In genomic region chr2:148442710-148443109, GRCm38 (mm10) we compare ENCODE assay signal across 8 mouse cellular contexts. TPM values are rescaled to one million over a fixed set of nuclear protein-coding genes. Genes with fewer than 3 reads are reported as not detected.
DNase-seq lines count a peak whose midpoint lies in the region; ATAC-seq and TF ChIP-seq lines count a peak whose summit lies in the region.

No protein-coding gene starts in this region.

- peak overlapping the region; percentile 74 for H3K27ac ChIP-seq in kidney, embryonic 14.5 days (ENCODE audit: low read depth, low read length)
- peak overlapping the region; percentile 63; the same call in 1 of the 2 replicates for H3K27ac ChIP-seq in cortical plate, adult 2 months (ENCODE audit: insufficient read depth, low read length)
- peak overlapping the region; percentile 91 for H3K27ac ChIP-seq in heart, embryonic 16.5 days (ENCODE audit: low read length)
- H3K27ac ChIP-seq in liver, embryonic 16.5 days (ENCODE audit: low read length): peak overlapping the region; percentile 48; the same call in 1 of the 2 replicates

- ATAC-seq in kidney, embryonic 14.5 days (ENCODE audit: low FRiP score, low TSS enrichment): no peak
- ATAC-seq in heart, embryonic 16.5 days (replicated peaks; ENCODE audit: extremely low read depth, insufficient read depth, low FRiP score): no peak
- no peak for ATAC-seq in liver, embryonic 16.5 days (ENCODE audit: low read depth)
- ATAC-seq in megakaryocyte progenitor cell, adult 5-6 weeks (replicated peaks; ENCODE audit: poor library complexity): no peak

- no peak for TF ChIP-seq POLR2A in cortical plate, adult 2 months (IDR thresholded peaks at IDR 0.05; ENCODE audit: extremely low read depth, insufficient read depth, low read length)

- no peaks in the 10 kb centered on the region for H3K27me3 ChIP-seq in kidney, embryonic 14.5 days (ENCODE audit: control insufficient read depth, insufficient read depth, low read length)
- H3K27me3 ChIP-seq in heart, embryonic 16.5 days (ENCODE audit: control insufficient read depth, insufficient read depth, low read length): no peaks in the 10 kb centered on the region
- no peaks in the 10 kb centered on the region for H3K27me3 ChIP-seq in liver, embryonic 16.5 days (ENCODE audit: control insufficient read depth, insufficient read depth, low read depth, low read length)

- H3K36me3 ChIP-seq in kidney, embryonic 14.5 days (ENCODE audit: control insufficient read depth, insufficient read depth, low read length): no peaks in the 10 kb centered on the region
- H3K36me3 ChIP-seq in heart, embryonic 16.5 days (ENCODE audit: control insufficient read depth, insufficient read depth): no peaks in the 10 kb centered on the region
- H3K36me3 ChIP-seq in liver, embryonic 16.5 days (ENCODE audit: control insufficient read depth, insufficient read depth): no peaks in the 10 kb centered on the region

- WGBS in kidney, embryonic 14.5 days: 83% methylated on average over 4 of the region's 4 CpGs
- WGBS in heart, embryonic 16.5 days: 66% methylated on average over 4 of the region's 4 CpGs
- 44% methylated on average over 4 of the region's 4 CpGs for WGBS in liver, embryonic 16.5 days (ENCODE audit: insufficient replicate concordance)

- H3K4me1 ChIP-seq in kidney, embryonic 14.5 days (ENCODE audit: control insufficient read depth, insufficient read depth, low read length): peaks cover 6% of the 10 kb centered on the region; the same call in 1 of the 2 replicates
- no peaks in the 10 kb centered on the region for H3K4me1 ChIP-seq in cortical plate, adult 2 months (ENCODE audit: control insufficient read depth, insufficient read depth, low read length)
- H3K4me1 ChIP-seq in heart, embryonic 16.5 days (ENCODE audit: control insufficient read depth, insufficient read depth, low read length): no peaks in the 10 kb centered on the region
- no peaks in the 10 kb centered on the region for H3K4me1 ChIP-seq in liver, embryonic 16.5 days (ENCODE audit: control insufficient read depth, low read depth, low read length)

- no peak for TF ChIP-seq CTCF in cortical plate, adult 2 months (IDR thresholded peaks at IDR 0.05; ENCODE audit: extremely low read depth, insufficient read depth, low read length)

- peak overlapping the region; percentile 24 for H3K4me2 ChIP-seq in kidney, embryonic 14.5 days (replicated peaks; ENCODE audit: low read depth, low read length)
- H3K4me2 ChIP-seq in heart, embryonic 16.5 days (ENCODE audit: low read depth, low read length): peak overlapping the region; percentile 45
- H3K4me2 ChIP-seq in liver, embryonic 16.5 days (ENCODE audit: low read depth, low read length): peak overlapping the region; percentile 10

- peak overlapping the region; percentile 45; the same call in 1 of the 2 replicates for H3K9ac ChIP-seq in kidney, embryonic 14.5 days (ENCODE audit: low read depth, low read length)
- H3K9ac ChIP-seq in heart, embryonic 16.5 days (ENCODE audit: low read length): peak overlapping the region; percentile 67
- no peak overlapping the region for H3K9ac ChIP-seq in liver, embryonic 16.5 days (ENCODE audit: low read depth, low read length)

- peak overlapping the region; percentile 28 for H3K4me3 ChIP-seq in kidney, embryonic 14.5 days (ENCODE audit: low read length)
- peak overlapping the region; percentile 7 for H3K4me3 ChIP-seq in cortical plate, adult 2 months (ENCODE audit: insufficient read depth, low read length)
- H3K4me3 ChIP-seq in heart, embryonic 16.5 days (ENCODE audit: low read length): peak overlapping the region; percentile 46
- peak overlapping the region; percentile 38 for H3K4me3 ChIP-seq in liver, embryonic 16.5 days (ENCODE audit: low read depth, low read length)

- no peak for DNase-seq in kidney, postnatal 14 days
- DNase-seq in left cerebral cortex, adult 18-20 months (ENCODE audit: low spot score in 2 of 2): no peak
- no peak for DNase-seq in gastrocnemius, postnatal 10 days

- no peaks in the 10 kb centered on the region for H3K9me3 ChIP-seq in kidney, embryonic 14.5 days (ENCODE audit: control insufficient read depth, low read length)
- H3K9me3 ChIP-seq in heart, embryonic 16.5 days (replicated peaks; ENCODE audit: control insufficient read depth, low read length): no peaks in the 10 kb centered on the region
- H3K9me3 ChIP-seq in liver, embryonic 16.5 days (replicated peaks; ENCODE audit: control insufficient read depth, low read length): no peaks in the 10 kb centered on the region

RNA-seq across cellular contexts. Expression of gene Cd93, which starts 0.7 kb away (rescaled TPM):
- 14.0 and 16.0 TPM in 2 replicates for polyA plus RNA-seq in kidney, embryonic 14.5 days (2014; fragmentation: Nextera tagmentation; extraction: Ambion mirVana)
- polyA plus RNA-seq in cortical plate, adult 2 months (2012; rRNA removed): 3.7 and 4.0 TPM in 2 replicates
- polyA plus RNA-seq in heart, embryonic 16.5 days (2015; fragmentation: Nextera tagmentation; extraction: Ambion mirVana): 25.8 and 29.0 TPM in 2 replicates
- 2.5 and 2.6 TPM in 2 replicates for polyA plus RNA-seq in liver, embryonic 16.5 days (2015; fragmentation: Nextera tagmentation; extraction: Ambion mirVana)
- total RNA-seq in left cerebral cortex, adult 18-20 months (2021): 1 to 10 TPM; 4.6 to 5.3 TPM
- 102 and 116 TPM in 2 replicates for total RNA-seq in megakaryocyte progenitor cell, adult 5-6 weeks (2015)
- total RNA-seq in megakaryocyte progenitor cell, adult 5-6 weeks (2017): 126 and 132 TPM in 2 replicates
- 10 to 100 TPM; 74.8 to 93.5 TPM for total RNA-seq in gastrocnemius, postnatal 10 days (2021)

RNA-seq across cellular contexts. Expression of gene Thbd, which starts 34.7 kb away (rescaled TPM):
- polyA plus RNA-seq in kidney, embryonic 14.5 days (2014; fragmentation: Nextera tagmentation; extraction: Ambion mirVana): 3.7 and 6.7 TPM in 2 replicates
- polyA plus RNA-seq in cortical plate, adult 2 months (2012; rRNA removed): 10.0 and 14.4 TPM in 2 replicates
- polyA plus RNA-seq in heart, embryonic 16.5 days (2015; fragmentation: Nextera tagmentation; extraction: Ambion mirVana): 16.6 and 20.3 TPM in 2 replicates
- polyA plus RNA-seq in liver, embryonic 16.5 days (2015; fragmentation: Nextera tagmentation; extraction: Ambion mirVana): 1.5 and 1.7 TPM in 2 replicates
- 10 to 100 TPM; 11.4 to 20.3 TPM for total RNA-seq in left cerebral cortex, adult 18-20 months (2021)
- 12.0 and 13.8 TPM in 2 replicates for total RNA-seq in megakaryocyte progenitor cell, adult 5-6 weeks (2015)
- total RNA-seq in megakaryocyte progenitor cell, adult 5-6 weeks (2017): 11.4 and 11.7 TPM in 2 replicates
- total RNA-seq in gastrocnemius, postnatal 10 days (2021): 10 to 100 TPM; 22.0 to 26.6 TPM

RNA-seq across cellular contexts. Expression of gene Sstr4, which starts 47.6 kb away (rescaled TPM):
- 0.36 and 0.45 TPM in 2 replicates for polyA plus RNA-seq in kidney, embryonic 14.5 days (2014; fragmentation: Nextera tagmentation; extraction: Ambion mirVana)
- polyA plus RNA-seq in cortical plate, adult 2 months (2012; rRNA removed): 21.9 and 25.7 TPM in 2 replicates
- 0.34 and 0.38 TPM in 2 replicates for polyA plus RNA-seq in heart, embryonic 16.5 days (2015; fragmentation: Nextera tagmentation; extraction: Ambion mirVana)
- not detected in 2 replicates for polyA plus RNA-seq in liver, embryonic 16.5 days (2015; fragmentation: Nextera tagmentation; extraction: Ambion mirVana)
- total RNA-seq in left cerebral cortex, adult 18-20 months (2021): 10 to 100 TPM; 27.4 to 35.5 TPM
- total RNA-seq in megakaryocyte progenitor cell, adult 5-6 weeks (2015): not detected in 2 replicates
- total RNA-seq in megakaryocyte progenitor cell, adult 5-6 weeks (2017): 0.29 TPM in 1 of 2 replicates, not detected in the other
- total RNA-seq in gastrocnemius, postnatal 10 days (2021): under 1 TPM; 0.38 to 0.72 TPM

Comparison
In these comparisons a context has a peak if more than half of its experiments do, and no peak if none do; other contexts are left out.
1. RNA of gene Sstr4, which starts 47.6 kb away (polyA plus RNA-seq): 21.9 to 25.7 TPM in cortical plate, adult 2 months; 0.36 to 0.45 TPM in kidney, embryonic 14.5 days, 0.34 to 0.38 TPM in heart, embryonic 16.5 days and not detected in liver, embryonic 16.5 days; every median in the first group is over 10 times any median in the second.
2. Peak in every context shown above with its lines, with median percentiles within 50 percentile points of each other: H3K27ac ChIP-seq, H3K4me2 ChIP-seq and H3K4me3 ChIP-seq.